Mouse (Mus musculus) liver, adult 2 months (tissue): ENCODE measurements around the gene Numbl. TPM values are rescaled to one million over a fixed set of nuclear protein-coding genes. Genes with fewer than 3 reads are reported as not detected.

Experiments used
- DNase-seq: peaks from one replicate; pipeline ENCODE4 v3.0.0-alpha.2; 2011; ENCODE audit warnings: low read depth, low spot score; ENCODE audit errors: extremely low read depth
- H3K27ac ChIP-seq: fragments of 200-500 bp; replicated peaks from 2 replicates; pipeline ENCODE4 v1.5.1; 2012; ENCODE audit warnings: low read depth, mild to moderate bottlenecking, control low read depth, inconsistent platforms, low read length; ENCODE audit not compliant: insufficient read depth
- H3K27me3 ChIP-seq: fragments of 200-500 bp; 2 replicates; pipeline ENCODE4 v1.6.1; 2012; ENCODE audit warnings: mild to moderate bottlenecking, moderate library complexity, low read length, inconsistent platforms; ENCODE audit not compliant: control insufficient read depth, insufficient read depth
- H3K36me3 ChIP-seq: fragments of 200-500 bp; 2 replicates; pipeline ENCODE4 v1.6.1; 2012; ENCODE audit warnings: low read length, inconsistent platforms; ENCODE audit not compliant: control insufficient read depth, insufficient read depth
- H3K4me1 ChIP-seq: fragments of 200-500 bp; 2 replicates; pipeline ENCODE4 v1.6.1; 2011; ENCODE audit warnings: low read length; ENCODE audit not compliant: control insufficient read depth, insufficient read depth
- H3K4me3 ChIP-seq: fragments of 200-500 bp; 2 replicates; pipeline ENCODE4 v1.5.1; 2011; ENCODE audit warnings: low read depth, mild to moderate bottlenecking, control low read depth, low read length, moderate library complexity; ENCODE audit not compliant: insufficient read depth
- H3K79me2 ChIP-seq: fragments of 200-500 bp; 2 replicates; pipeline ENCODE4 v1.6.1; 2012; ENCODE audit warnings: inconsistent platforms, mild to moderate bottlenecking, low read length, moderate library complexity; ENCODE audit not compliant: control insufficient read depth, insufficient read depth
- H3K9ac ChIP-seq: fragments of 200-500 bp; 2 replicates; pipeline ENCODE4 v1.6.1; 2012; ENCODE audit warnings: low read depth, mild to moderate bottlenecking, control low read depth, inconsistent platforms, low read length
- CTCF ChIP-seq: fragments of 200-500 bp; IDR thresholded peaks from 2 replicates; pipeline ENCODE4 v1.5.1; 2011; ENCODE audit warnings: low read depth, low read length, control low read depth
- POLR2A ChIP-seq: fragments of 200-500 bp; IDR thresholded peaks from 2 replicates; pipeline ENCODE4 v1.6.1; 2011; ENCODE audit warnings: low read length, control low read depth; ENCODE audit not compliant: insufficient read depth; ENCODE audit errors: extremely low read depth
- WGBS: fragments of 180-500 bp; shearing (Covaris S2); methylation state at CpG from one replicate; pipeline ENCODE4 v1.1.7; 2018; 5-methylcytosine and 5-hydroxymethylcytosine counted together
- polyA plus RNA-seq: library from polyadenylated mRNA; depleted of rRNA; stranded (reverse); fragments of >200 nt; gene quantifications from 2 replicates; pipeline ENCODE4 v1.2.3, GENCODE M21; 2012
- total RNA-seq: library from RNA; depleted of rRNA; stranded (reverse); fragments of >200 nt; gene quantifications from 2 replicates; pipeline ENCODE4 v1.2.3, GENCODE M21; 2014

The Numbl gene
- total and polyA plus RNA-seq, 2 experiments = 0.46 to 1.5 TPM

GRCm38 (mm10) chr7:27257046-27257851 lies 984 bp upstream of the Numbl start:
- H3K27me3 ChIP-seq = no peaks in the 10 kb centered on the region
- no peak for DNase-seq
- no peak overlapping the region for H3K27ac ChIP-seq
- H3K4me3 ChIP-seq = no peak overlapping the region
- TF ChIP-seq POLR2A = no peak
- TF ChIP-seq CTCF = no peak
- no peaks in the 10 kb centered on the region for H3K36me3 ChIP-seq
- peak overlapping the region; percentile 9; the same call in 1 of the 2 replicates for H3K9ac ChIP-seq
- no peaks in the 10 kb centered on the region for H3K79me2 ChIP-seq
- peaks cover 8% of the 10 kb centered on the region for H3K4me1 ChIP-seq
- WGBS = 46% methylated on average over 27 of the region's 27 CpGs

GRCm38 (mm10) chr7:27257852-27258204 lies 405 bp upstream of the Numbl start:
- H3K36me3 ChIP-seq = no peaks in the 10 kb centered on the region
- DNase-seq = no peak
- peak overlapping the region; percentile 58; the same call in 1 of the 2 replicates for H3K4me3 ChIP-seq
- H3K9ac ChIP-seq = peak overlapping the region; percentile 62
- WGBS = 12% methylated on average over 6 of the region's 6 CpGs
- H3K27me3 ChIP-seq = no peaks in the 10 kb centered on the region
- peak overlapping the region; percentile 70 for H3K27ac ChIP-seq
- peaks cover 8% of the 10 kb centered on the region for H3K4me1 ChIP-seq
- TF ChIP-seq CTCF (no peak), POLR2A (no peak)
- H3K79me2 ChIP-seq = no peaks in the 10 kb centered on the region

GRCm38 (mm10) chr7:27259271-27259721 lies 1.1 kb downstream of the Numbl start:
- Histone ChIP-seq H3K4me1 (peaks cover 8% of the 10 kb centered on the region), H3K27ac (no peak overlapping the region), H3K79me2 (no peaks in the 10 kb centered on the region), H3K4me3 (peak overlapping the region; percentile 58; the same call in 1 of the 2 replicates), H3K27me3 (no peaks in the 10 kb centered on the region), H3K36me3 (no peaks in the 10 kb centered on the region), H3K9ac (peak overlapping the region; percentile 32; the same call in 1 of the 2 replicates)
- DNase-seq = no peak
- TF ChIP-seq POLR2A (no peak), CTCF (no peak)
- WGBS = 43% methylated on average over 9 of the region's 9 CpGs

- Histone ChIP-seq H3K4me1 (peaks cover 8% of the 10 kb centered on the region), H3K4me3 (no peak overlapping the region), H3K27ac (no peak overlapping the region), H3K9ac (no peak overlapping the region), H3K27me3 (no peaks in the 10 kb centered on the region), H3K79me2 (no peaks in the 10 kb centered on the region), H3K36me3 (no peaks in the 10 kb centered on the region)
- TF ChIP-seq CTCF = no peak
- no peak for TF ChIP-seq POLR2A
- DNase-seq = no peak
- WGBS = 70% methylated on average over 5 of the region's 5 CpGs
These were observed 1.5 kb downstream of the Numbl start for GRCm38 (mm10) chr7:27259771-27260170.

- Histone ChIP-seq H3K4me3 (no peak overlapping the region), H3K79me2 (no peaks in the 10 kb centered on the region), H3K27me3 (no peaks in the 10 kb centered on the region), H3K36me3 (no peaks in the 10 kb centered on the region), H3K9ac (no peak overlapping the region), H3K4me1 (peaks cover 8% of the 10 kb centered on the region), H3K27ac (no peak overlapping the region)
- TF ChIP-seq CTCF (no peak), POLR2A (no peak)
- 94% methylated on average over 7 of the region's 7 CpGs for WGBS
- DNase-seq = no peak
These were observed 2.6 kb downstream of the Numbl start for GRCm38 (mm10) chr7:27260856-27261255.

GRCm38 (mm10) chr7:27261888-27262287 lies 3.7 kb downstream of the Numbl start:
- H3K27ac ChIP-seq = no peak overlapping the region
- 92% methylated on average over 6 of the region's 6 CpGs for WGBS
- no peaks in the 10 kb centered on the region for H3K79me2 ChIP-seq

More at GRCm38 (mm10) chr7:27261888-27262287, 3.7 kb downstream of the Numbl start:
- H3K36me3 ChIP-seq = no peaks in the 10 kb centered on the region
- H3K27me3 ChIP-seq = no peaks in the 10 kb centered on the region
- H3K4me3 ChIP-seq = no peak overlapping the region
- no peak overlapping the region for H3K9ac ChIP-seq
- H3K4me1 ChIP-seq = peaks cover 8% of the 10 kb centered on the region
- no peak for DNase-seq
- TF ChIP-seq POLR2A (no peak), CTCF (no peak)
